Mouse (Mus musculus) limb, embryonic 14.5 days (tissue): ENCODE measurements at regions not wholly inside any gene's neighbourhood (a gene's known extent, or its start where the extent isn't known, plus 50 kb on each side); places are given as distances from the start of the nearest gene placed in this dataset.
A peak's percentile ranks its signal among the peaks of the same experiment; 100 is the strongest.

Experiments used
- ATAC-seq: fragments of 200-750 bp; cut with Nextera tagmentation; 2 replicates; pipeline ENCODE4 v1.8.0; 2017; ENCODE audit warnings: low read depth, moderate number of reproducible peaks, moderate TSS enrichment; ENCODE audit not compliant: low FRiP score
- DNase-seq: peaks from one replicate; pipeline ENCODE4 v3.0.0-alpha.2; 2015; ENCODE audit warnings: low spot score
- H3K27ac ChIP-seq: fragments of 300-500 bp; sonication (generic); replicated peaks from 2 replicates; pipeline ENCODE4 v1.5.1; 2014; ENCODE audit warnings: low read depth, mild to moderate bottlenecking, low read length, moderate library complexity, mixed read lengths
- H3K27me3 ChIP-seq: fragments of 300-500 bp; sonication (generic); 2 replicates; pipeline ENCODE4 v1.6.1; 2014; ENCODE audit warnings: low read length, mixed read lengths; ENCODE audit not compliant: control insufficient read depth, insufficient read depth
- H3K36me3 ChIP-seq: fragments of 300-500 bp; sonication (generic); 2 replicates; pipeline ENCODE4 v1.6.1; 2014; ENCODE audit warnings: mild to moderate bottlenecking, low read length, moderate library complexity, mixed read lengths; ENCODE audit not compliant: control insufficient read depth, insufficient read depth
- H3K4me1 ChIP-seq: fragments of 300-500 bp; sonication (generic); 2 replicates; pipeline ENCODE4 v1.6.1; 2014; ENCODE audit warnings: antibody characterized with exemption, low read length, mixed read lengths; ENCODE audit not compliant: control insufficient read depth, insufficient read depth
- H3K4me2 ChIP-seq: fragments of 300-500 bp; sonication (generic); replicated peaks from 2 replicates; pipeline ENCODE4 v1.6.1; 2014; ENCODE audit warnings: low read depth, mild to moderate bottlenecking, low read length, moderate library complexity; ENCODE audit not compliant: severe bottlenecking
- H3K4me3 ChIP-seq: fragments of 300-500 bp; sonication (generic); replicated peaks from 2 replicates; pipeline ENCODE4 v1.5.1; 2014; ENCODE audit warnings: low read length
- H3K9ac ChIP-seq: fragments of 300-500 bp; sonication (generic); 2 replicates; pipeline ENCODE4 v1.6.1; 2014; ENCODE audit warnings: mild to moderate bottlenecking, low read depth, low read length, moderate library complexity; ENCODE audit not compliant: severe bottlenecking
- H3K9me3 ChIP-seq: fragments of 300-500 bp; sonication (generic); 2 replicates; pipeline ENCODE4 v1.6.1; 2016; ENCODE audit warnings: low read length; ENCODE audit not compliant: control insufficient read depth
- POLR2A ChIP-seq: fragments of 200-500 bp; IDR thresholded peaks from 2 replicates; pipeline ENCODE4 v1.8.0; 2012; ENCODE audit warnings: inconsistent platforms, mild to moderate bottlenecking, moderate library complexity, borderline replicate concordance; ENCODE audit not compliant: insufficient read depth, insufficient read length; ENCODE audit errors: extremely low read depth
- WGBS: fragments of 180-500 bp; shearing (Covaris S2); extraction: QIAGEN DNeasy Blood & Tissue Kit; methylation state at CpG from one replicate; pipeline ENCODE4 v1.1.7; 2014; 5-methylcytosine and 5-hydroxymethylcytosine counted together

DNA sequence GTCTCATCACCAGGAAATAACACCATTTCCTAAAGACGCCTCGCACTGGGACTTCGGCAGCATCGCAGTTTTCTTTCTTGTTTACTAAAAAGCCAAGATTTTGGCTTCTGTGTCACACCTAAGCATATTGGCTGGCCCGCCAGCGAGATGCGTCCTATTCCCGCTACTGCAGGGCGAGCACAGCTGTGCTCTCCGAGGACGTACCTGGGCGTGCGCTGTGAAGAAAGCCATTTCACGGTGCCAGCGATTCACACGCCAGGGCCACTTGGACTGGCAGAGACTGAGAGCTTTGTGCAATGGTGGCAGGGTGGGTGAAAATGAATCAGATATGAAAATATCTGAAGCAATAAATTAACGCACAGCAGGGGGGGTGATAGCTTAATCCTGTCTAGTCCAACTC is 310.1 kb upstream of the Mgmt start:
- 69% methylated on average over 17 of the region's 17 CpGs for WGBS
- peaks cover 13% of the 10 kb centered on the region for H3K4me1 ChIP-seq

GRCm38 (mm10) chr7:136588491-136588890 is 305.9 kb upstream of the Mgmt start:
- Histone ChIP-seq H3K27ac (no peak overlapping the region), H3K4me3 (no peak overlapping the region), H3K4me2 (no peak overlapping the region), H3K4me1 (peaks cover 3% of the 10 kb centered on the region), H3K9ac (no peak overlapping the region), H3K9me3 (no peaks in the 10 kb centered on the region), H3K36me3 (no peaks in the 10 kb centered on the region), H3K27me3 (0 out of 2 replicates have a peak, but pooled peaks cover 9% of the 10 kb centered on the region)
- 65% methylated on average over 6 of the region's 6 CpGs for WGBS
- ATAC-seq (no peak), DNase-seq (no peak)
- TF ChIP-seq POLR2A: no peak

More for the DNA sequence above, 310.1 kb upstream of the Mgmt start:
- ATAC-seq (no peak), DNase-seq (no peak)
- no peak overlapping the region for H3K9ac ChIP-seq
- H3K4me3 ChIP-seq: no peak overlapping the region
- no peaks in the 10 kb centered on the region for H3K36me3 ChIP-seq
- H3K4me2 ChIP-seq: no peak overlapping the region
- no peak overlapping the region for H3K27ac ChIP-seq
- 0 out of 2 replicates have a peak, but pooled peaks cover 14% of the 10 kb centered on the region for H3K27me3 ChIP-seq
- H3K9me3 ChIP-seq: no peaks in the 10 kb centered on the region
- TF ChIP-seq POLR2A: no peak

GRCm38 (mm10) chr7:136590947-136591346 is 303.5 kb upstream of the Mgmt start:
- Histone ChIP-seq H3K27ac (no peak overlapping the region), H3K4me2 (no peak overlapping the region), H3K4me3 (no peak overlapping the region), H3K36me3 (no peaks in the 10 kb centered on the region), H3K9ac (no peak overlapping the region), H3K9me3 (no peaks in the 10 kb centered on the region), H3K4me1 (peaks cover 3% of the 10 kb centered on the region; the same call in 1 of the 2 replicates), H3K27me3 (no peaks in the 10 kb centered on the region)
- ATAC-seq: no peak
- no peak for TF ChIP-seq POLR2A
- DNase-seq: no peak

DNA sequence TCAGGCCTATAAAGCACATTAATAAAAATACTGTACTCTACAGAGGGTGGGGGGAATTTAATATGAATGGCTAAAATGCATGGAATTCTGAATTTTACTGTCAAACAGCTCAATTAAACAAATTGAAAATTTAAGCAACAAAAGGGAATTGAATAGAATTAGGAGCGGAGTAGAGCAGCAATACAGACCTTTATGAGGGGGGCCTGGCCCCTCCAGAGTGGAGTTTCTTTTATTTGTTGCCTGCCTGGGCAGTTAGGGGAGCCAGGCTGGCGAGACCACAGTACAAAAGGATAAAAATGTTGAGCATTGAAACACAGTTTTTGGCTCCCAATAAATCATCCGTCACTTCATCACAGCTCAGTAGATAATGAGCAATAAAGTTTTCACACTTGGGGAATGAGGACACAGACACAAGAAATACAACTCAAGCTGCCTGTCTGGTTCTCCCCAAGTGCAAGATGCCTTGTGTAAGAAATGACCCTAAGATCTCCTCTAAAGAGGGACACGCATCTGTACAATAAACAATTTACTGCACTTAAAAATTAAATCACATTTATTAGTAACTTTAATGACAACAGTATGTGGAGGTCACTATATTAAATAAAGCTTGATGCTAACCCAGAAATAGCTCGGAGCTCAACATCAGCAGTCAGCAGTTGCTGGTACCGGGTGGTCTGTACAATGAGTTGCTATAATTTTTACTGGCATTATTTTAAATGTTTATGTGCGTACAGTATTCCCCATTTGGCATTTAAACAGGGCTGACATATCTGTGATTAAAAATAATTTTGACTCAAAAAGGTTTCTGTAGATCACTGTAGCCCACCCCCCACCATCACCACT is 286.9 kb upstream of the Mgmt start:
- no peak for TF ChIP-seq POLR2A
- Histone ChIP-seq H3K27me3 (no peaks in the 10 kb centered on the region), H3K4me2 (no peak overlapping the region), H3K36me3 (no peaks in the 10 kb centered on the region), H3K9me3 (no peaks in the 10 kb centered on the region), H3K4me3 (no peak overlapping the region), H3K4me1 (peaks cover 16% of the 10 kb centered on the region), H3K9ac (no peak overlapping the region), H3K27ac (no peak overlapping the region)
- peak; percentile 76 for ATAC-seq
- DNase-seq: peak; percentile 51
- 23% methylated on average over 7 of the region's 7 CpGs for WGBS

DNA sequence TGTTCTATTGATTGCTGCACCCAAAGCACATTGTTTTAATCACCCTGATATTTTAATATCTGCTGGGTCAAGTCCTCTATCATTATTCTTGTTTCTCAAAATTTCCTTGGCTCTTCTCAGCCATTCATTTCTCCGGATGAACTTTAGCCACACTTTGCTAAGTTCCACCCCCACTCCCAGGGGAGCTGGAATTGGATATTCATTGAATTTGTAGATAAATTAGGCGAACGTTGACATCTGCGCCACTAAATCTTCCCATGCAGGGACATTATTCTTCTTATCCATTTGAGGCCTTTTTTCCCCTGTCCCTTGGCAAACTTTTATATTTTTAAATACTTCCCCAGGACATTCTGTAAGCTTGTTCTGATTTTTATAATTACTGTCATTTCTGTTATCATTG is 280.9 kb upstream of the Mgmt start:
- no peak overlapping the region for H3K4me2 ChIP-seq
- no peak overlapping the region for H3K9ac ChIP-seq
- no peaks in the 10 kb centered on the region for H3K27me3 ChIP-seq
- WGBS: 63% methylated on average over 4 of the region's 4 CpGs
- H3K36me3 ChIP-seq: no peaks in the 10 kb centered on the region
- no peak overlapping the region for H3K27ac ChIP-seq
- ATAC-seq: no peak
- H3K9me3 ChIP-seq: no peaks in the 10 kb centered on the region
- TF ChIP-seq POLR2A: no peak
- no peak overlapping the region for H3K4me3 ChIP-seq
- peaks cover 4% of the 10 kb centered on the region; the same call in 1 of the 2 replicates for H3K4me1 ChIP-seq
- DNase-seq: no peak
